Mouse (Mus musculus) inflammation-experienced regulatory T-cells (primary cell): ENCODE data around the gene Mcm3. TPM values are rescaled to one million over a fixed set of nuclear protein-coding genes. Genes with fewer than 3 reads are reported as not detected.

Experiments used
- polyA plus RNA-seq, 2 experiments: library from polyadenylated mRNA; unstranded; fragments of 100-300 nt; shearing (Covaris generic); gene quantifications; one replicate each; pipeline ENCODE4 v1.2.1; 2017

Mcm3 gene
- 10 to 100 TPM; 39.4 to 55.2 TPM for polyA plus RNA-seq

GRCm38 (mm10) chr1:20819771-20820605 is at the start of gene Mcm3:
Mcm3 (minus strand) TSS chr1:20820312.

DNA sequence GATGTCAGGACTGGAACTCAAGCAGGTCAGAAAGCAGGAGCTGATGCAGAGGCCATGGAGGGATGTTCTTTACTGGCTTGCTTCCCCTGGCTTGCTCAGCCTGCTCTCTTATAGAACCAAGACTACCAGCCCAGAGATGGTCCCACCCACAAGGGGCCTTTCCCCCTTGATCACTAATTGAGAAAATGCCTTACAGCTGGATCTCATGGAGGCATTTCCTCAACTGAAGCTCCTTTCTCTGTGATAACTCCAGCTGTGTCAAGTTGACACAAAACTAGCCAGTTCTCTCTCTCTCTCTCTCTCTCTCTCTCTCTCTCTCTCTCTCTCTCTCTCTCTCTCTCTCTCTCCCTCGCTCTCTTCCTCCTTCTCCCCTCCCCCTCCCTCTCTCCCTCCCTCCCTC is 29.6 kb downstream of the Mcm3 start, which contains the start of gene Il17f:
Gene Il17f (minus strand): TSS at position 101 of the 400 bp plus-strand sequence.

Other genes with a start within 250 kb of the Mcm3 start
- 1 to 10 TPM in 1 of 2 experiments, under 1 TPM in 1; 0.06 to 1.6 TPM for gene Pkhd1, start 202.2 kb downstream of the Mcm3 start, polyA plus RNA-seq
- under 1 TPM in 1 of 2 experiments, not detected in 1; 0.97 TPM for gene Il17a, start 89.4 kb downstream of the Mcm3 start, polyA plus RNA-seq
- gene Il17f, start 29.7 kb downstream of the Mcm3 start, polyA plus RNA-seq: 1 to 10 TPM; 1.3 to 2.3 TPM
- 1 to 10 TPM; 4.2 to 6.4 TPM for gene Paqr8, start 70.3 kb upstream of the Mcm3 start, polyA plus RNA-seq
- gene Efhc1, start 131.3 kb upstream of the Mcm3 start, polyA plus RNA-seq: 1 to 10 TPM in 1 of 2 experiments, under 1 TPM in 1; 0.93 to 1.2 TPM